Mouse (Mus musculus): ENCODE data around the gene Tmem88.

Tmem88 gene

GRCm38 (mm10) chr11:69377766-69378165 is 20.3 kb downstream of the Tmem88 start:
- DNase-seq, result peak; percentile 90

DNA sequence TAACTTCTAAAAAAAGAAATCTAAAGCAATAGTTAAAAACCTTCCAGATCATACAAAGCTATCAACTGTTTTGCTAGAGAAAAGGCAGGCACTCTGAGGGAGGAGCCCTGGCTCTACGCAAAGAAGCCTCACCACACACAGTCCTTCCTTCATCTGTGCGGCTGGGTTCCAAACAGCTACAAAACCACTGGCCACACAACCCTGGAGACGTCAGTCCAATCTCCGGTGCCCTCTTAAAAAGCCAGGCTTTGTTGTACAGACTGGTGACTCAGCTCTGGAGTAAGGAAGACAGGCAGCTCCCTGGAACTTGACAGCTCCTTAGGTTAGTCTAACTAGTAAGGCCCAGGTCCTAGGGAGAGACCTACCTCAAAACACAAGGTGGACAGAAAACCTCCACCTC is 22.4 kb downstream of the Tmem88 start:
- no peak for DNase-seq

DNA sequence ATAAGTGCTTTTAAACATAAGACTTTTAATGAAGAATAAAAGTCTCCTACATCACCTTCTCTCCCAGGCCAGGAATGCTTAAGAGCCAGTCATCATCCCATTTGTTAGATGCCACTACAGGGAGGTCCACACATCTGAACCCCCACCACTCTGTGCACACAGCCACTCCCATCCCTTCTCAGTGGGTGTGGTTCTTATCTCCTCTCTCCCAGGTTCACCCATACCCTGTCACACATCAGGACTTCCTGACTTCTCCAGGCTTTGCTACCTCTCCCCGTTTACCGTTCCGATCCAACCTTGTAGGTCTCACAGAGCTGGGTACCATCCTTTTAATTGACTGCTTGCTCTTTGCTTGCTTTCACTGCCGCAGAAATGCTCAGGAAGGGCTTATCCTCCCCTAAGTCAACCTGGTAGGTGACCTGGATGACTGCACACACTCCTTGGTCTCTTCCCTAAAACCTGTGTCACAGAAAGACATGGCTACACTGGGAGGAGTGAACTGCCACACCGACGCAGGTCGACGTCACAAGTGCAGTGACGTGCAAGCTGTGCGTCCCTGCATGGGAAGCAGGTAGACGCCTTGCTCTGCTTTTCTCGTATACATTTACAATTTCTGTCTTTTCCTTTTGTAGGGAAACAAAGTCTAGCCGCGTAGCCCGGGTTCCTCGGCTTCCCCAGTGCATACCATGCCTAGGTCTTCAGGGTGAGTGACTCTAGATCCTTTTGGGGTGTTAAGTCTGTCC is 24.6 kb downstream of the Tmem88 start:
- no peak for DNase-seq

DNA sequence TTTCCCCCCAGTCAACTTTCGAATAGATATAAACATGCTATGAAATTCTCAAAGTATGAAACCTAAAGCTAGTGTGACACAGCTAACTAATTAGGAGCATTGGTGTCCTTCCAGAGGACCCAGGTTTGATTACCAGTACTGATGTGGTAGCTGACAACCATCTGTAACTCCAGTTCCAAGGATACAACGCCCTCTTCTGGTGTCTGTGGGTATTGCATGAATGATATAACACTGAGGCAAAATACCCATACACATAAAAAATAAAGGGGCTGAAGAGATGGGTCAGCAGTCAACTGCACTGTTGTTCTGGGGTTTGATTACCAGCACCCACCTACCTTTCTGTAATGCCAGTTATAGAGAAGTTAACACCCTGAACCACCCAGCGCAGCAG is 25.3 kb downstream of the Tmem88 start:
- no peak for DNase-seq

DNA sequence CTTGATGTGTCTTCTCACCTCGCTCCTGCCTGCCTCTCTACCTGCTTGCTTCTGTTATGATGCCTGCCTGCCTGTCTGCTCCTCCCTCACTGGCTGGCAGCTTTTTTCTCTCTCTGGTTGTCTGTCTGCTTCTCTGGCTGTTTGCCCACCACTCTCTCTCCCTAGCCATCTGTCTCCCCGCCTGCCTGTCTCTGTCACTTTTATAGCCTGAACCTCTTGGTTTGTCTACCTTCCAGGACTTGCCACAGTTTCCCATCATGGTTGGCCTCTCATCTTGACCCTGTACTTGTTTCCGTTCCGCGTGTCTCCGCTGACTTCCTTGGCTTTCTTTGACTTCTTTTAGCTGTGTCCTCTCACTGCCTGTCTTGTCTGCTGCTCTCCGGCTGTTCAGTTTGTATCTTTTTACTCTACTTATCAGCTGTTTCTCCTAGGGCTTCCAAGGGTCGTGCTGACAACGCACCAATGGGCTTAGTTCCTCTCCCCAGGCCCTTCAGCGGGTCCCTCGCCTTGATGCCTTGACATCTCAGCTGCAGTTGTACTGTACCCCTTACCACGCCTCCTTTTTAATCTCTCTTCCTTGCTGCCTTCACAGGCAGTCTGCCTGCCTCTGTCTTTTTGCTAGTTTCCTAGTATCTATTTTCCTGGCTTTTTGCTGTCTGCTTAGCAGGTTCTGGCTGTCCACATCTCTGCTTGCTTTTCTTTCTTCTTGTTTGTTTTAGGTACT is 25.8 kb downstream of the Tmem88 start:
- DNase-seq, result peak; percentile 51

GRCm38 (mm10) chr11:69371601-69372000 is 26.4 kb downstream of the Tmem88 start:
- no peak for DNase-seq

DNA sequence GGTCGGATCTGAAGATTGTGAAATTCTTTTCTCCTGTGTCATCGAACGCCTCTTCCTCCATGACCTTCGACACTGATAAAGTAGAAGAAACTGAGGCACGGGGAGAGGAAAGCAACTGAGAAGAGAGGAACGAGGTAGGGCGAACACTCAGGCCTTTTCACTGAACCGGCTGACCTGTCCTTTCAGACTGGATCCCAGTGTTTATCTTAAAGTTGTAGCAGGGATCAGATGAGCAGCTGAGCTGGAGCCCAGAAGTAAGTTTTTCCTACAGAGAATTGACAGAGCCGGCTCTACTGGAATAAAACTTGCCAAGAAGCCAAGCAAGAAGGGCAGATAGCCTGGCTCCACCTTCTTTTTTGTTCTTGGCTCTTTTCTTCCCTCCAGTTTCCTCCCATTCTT is 27.2 kb downstream of the Tmem88 start:
- DNase-seq, result no peak

DNA sequence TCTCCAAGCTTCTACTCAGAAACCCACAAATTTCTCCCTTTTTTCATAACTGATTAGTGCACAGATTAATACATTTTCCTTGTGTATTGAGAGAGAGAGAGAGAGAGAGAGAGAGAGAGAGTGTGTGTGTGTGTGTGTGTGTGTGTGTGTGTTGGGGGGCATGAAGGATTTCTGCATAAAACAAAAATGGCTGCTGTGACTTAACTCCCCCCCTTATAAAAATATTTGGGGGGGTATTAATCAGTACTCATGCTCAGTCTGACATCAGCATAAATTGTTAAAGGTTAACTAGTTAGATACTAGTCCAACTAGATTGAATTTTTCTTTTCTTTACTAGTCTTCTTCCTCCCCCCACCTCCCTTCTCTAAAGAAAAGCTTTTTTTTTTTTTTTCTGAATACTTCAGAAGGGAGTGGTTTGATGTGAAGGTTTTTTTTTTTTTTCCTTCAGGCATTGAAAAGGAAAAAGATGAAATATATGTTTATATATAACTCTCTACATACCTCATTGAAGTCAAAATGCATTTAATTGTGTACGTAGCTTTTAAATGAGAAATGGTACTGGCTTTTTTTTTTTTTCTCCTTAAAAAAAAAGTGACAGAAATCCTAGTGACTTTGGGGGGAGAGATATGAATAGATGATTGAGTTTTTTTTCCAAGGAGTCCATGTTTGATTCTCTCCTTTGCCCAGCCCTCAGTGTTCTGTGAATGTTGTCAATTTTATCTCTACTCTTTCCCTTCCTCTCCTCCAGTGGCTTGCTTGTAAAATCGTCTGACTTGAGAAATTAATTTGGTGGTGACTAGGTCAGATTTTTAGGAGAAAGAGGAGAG is 27.8 kb downstream of the Tmem88 start:
- no peak for DNase-seq

DNA sequence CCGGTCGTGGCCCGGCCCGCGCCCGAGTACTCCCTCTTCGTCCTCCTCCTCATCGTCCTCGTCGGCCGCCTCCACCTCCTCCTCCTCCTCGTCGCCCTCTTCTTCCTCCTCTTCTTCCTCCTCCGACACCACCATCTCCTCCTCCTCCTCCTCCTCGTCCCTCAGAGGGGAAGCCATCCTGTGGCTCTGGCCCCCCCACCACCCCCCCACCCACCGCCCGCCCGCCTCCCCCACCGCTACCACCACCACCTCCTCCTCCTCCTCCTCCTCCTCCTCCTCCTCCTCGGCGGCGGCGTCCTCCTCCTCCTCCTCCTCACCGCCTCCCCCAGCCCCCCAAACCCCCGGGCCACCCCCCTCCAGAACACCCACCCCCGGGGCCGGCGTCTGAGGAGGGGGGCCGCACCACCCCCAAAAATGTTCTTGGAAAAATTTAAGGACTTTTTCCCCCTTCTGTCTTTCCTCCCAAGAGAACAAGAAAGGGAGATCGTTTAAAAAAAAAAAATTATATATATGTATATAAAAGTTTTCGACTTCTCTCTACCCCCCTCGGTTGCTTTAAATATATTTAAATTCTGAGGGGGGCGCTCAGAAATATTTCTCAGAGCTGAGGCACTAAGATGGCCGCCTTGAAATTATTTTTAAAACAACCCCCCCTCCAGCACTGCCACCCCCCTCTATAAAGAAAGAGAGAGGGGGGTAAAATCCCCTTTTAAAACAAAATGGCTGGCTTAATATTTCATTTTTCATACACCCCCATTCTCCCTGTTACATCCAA is 28.6 kb downstream of the Tmem88 start, which contains the start of gene Chd3:
Gene Chd3 (minus strand): TSS at position 192 of the 775 bp plus-strand sequence.
- no peak for DNase-seq

DNA sequence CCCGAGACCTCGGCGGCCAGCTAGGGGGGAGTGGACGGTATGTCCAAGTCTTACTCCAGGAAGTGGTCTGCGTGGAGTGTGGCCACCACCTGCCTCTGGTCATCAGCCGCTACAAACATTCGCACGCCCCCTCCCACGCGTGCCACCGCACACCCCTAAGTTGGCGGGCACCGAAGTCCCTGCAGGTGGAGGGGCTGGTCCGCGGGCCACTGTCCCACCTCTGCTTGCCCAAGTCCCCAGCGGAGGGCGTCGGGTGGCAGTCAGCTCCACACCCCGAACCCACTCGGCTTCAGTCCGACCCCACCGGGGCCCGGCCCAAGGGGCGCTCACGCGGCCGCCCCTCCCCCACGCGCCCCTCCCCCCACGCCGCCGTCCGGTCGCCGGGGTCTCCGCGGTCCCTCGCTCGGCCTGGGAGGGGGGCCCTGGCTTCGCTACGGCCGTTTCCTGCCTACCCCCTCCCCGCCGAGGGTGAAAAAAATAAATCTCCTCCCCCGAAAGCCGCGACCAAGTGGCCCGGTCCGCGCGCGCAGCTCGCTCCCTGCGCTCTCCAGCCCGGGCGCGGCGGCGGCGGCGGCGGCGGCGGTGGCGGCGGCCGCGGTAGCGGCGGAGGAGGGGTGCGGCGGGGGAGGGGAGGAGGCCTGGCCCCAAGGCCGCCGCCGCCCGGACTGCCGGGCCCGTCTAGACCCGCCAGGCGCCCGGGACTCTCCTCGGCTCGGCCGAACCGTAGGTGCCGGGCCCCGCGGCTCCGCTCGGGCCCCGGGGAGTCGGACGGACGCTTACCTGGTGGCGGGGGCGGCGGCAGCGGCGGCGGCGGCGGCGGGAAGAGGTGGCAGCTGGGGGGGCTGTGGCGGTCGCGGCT is 29.4 kb downstream of the Tmem88 start:
- DNase-seq, result peak; percentile 38

GRCm38 (mm10) chr11:69367616-69368355 is 30.2 kb downstream of the Tmem88 start:
- peak; percentile 63 for DNase-seq

DNA sequence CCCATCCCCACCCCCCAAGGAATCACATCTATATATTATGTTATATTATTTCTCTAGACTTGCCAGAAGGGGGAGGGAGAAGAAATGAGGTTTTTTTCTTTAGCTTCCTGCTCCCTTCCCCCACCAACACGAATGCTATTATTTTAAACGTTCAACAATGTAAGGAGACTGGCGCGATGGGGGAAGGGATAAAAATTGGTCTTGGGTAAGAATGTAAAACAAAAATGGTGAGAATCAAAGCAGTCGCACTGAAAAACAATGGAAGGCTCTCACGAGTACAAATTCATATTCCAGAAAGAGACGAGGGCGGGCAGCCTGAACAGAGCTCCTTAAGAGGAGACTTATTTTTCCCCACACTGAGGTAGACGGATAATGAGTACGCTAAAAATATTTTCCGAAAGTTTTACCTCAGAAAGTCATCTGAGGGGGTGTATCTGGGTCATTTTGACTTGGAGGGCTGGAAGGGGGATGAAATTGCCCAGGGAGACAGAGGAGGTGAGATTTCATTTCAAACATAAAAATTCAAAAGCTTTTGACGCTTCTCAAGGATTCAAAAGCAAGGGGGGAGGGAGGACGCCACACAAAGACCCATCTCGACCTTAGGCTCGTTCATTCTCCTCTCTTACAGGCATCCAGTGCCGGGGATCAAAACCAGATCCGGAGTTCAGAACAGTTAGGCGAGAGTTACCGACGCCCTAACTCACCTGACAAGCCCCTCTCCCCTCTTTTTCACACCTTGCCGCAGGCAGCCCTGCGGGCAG is 31.0 kb downstream of the Tmem88 start:
- peak; percentile 64 for DNase-seq

DNA sequence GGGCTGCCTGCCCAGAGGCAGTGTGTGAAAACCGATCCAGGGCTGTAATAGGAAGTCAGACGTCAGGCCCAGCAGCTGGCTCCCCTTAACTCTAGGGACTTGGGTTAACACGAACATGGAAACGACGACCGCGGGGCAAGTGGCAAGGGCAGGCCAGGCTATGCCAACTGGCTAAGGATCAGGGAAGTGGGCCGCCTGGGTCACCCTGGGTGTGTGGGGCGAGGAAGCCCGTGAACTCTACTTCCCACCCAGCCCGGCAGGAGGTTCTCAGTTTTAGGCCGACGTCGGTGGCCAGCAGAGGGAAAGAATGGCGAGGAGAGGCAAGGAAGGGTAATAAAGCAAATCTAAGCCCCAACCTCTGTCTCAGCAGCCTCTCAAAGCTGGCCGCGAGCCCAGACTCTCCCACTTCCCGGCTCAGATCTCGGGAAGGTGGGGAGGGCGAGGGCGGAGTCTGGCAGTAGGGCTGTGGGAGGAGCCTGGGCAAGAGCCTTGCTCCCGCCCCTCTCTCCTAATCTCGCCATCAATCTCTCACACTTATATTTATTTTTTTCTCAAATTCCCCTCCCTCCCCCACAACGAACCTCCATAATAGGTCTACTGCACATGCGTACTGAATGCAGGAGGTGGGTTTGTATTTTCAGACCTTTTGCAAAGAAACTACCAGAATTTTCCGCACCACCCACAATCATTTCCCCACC is 31.7 kb downstream of the Tmem88 start:
- peak; percentile 98 for DNase-seq

GRCm38 (mm10) chr11:69365722-69366121 is 32.3 kb downstream of the Tmem88 start:
- DNase-seq, result no peak

DNA sequence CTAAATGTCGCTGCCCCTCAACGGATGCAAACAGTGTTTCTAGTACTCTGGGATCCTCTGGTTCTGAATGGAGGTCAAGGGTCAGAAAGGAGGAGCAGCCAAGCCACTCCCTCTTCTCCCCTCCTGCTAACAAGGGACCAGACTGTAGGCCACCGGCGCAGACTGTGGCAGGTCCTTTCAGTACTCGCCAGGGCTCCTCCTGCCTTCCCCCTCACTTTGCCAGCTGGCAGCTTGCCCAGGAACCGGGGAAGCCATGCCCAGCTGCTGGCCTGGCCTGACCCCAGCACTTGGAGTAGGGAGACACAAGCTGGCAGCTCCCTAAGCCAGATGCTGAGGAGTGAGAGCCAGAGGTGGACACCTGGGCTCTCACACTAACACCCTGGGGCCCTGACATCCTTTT is 33.1 kb downstream of the Tmem88 start:
- DNase-seq, result peak; percentile 99

- DNase-seq, result peak; percentile 90
Measured at GRCm38 (mm10) chr11:69364376-69364775, 33.7 kb downstream of the Tmem88 start.

GRCm38 (mm10) chr11:69362479-69362878 is 35.6 kb downstream of the Tmem88 start:
- DNase-seq, result peak; percentile 54

DNA sequence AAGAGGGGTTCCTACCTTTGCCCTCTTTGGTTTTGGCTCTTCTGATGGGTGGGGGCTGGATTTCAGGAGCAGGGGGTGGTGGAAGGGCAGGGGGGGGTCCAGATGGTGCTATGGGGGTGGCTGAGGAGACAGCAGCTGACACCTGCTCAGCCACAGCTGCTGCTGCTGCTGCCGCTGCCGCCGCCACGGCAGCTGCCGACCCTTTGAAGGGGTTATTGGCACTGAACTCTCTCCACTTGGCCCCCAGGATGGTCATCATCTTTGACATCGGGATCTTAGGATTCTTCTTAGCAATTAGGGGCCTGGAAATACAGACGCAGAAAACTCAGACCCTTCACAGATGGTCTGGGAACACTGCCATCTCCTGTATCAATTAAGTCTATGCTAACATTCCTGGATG is 36.0 kb downstream of the Tmem88 start:
- no peak for DNase-seq

GRCm38 (mm10) chr11:69357690-69358089 is 40.3 kb downstream of the Tmem88 start:
- DNase-seq, result no peak

DNA sequence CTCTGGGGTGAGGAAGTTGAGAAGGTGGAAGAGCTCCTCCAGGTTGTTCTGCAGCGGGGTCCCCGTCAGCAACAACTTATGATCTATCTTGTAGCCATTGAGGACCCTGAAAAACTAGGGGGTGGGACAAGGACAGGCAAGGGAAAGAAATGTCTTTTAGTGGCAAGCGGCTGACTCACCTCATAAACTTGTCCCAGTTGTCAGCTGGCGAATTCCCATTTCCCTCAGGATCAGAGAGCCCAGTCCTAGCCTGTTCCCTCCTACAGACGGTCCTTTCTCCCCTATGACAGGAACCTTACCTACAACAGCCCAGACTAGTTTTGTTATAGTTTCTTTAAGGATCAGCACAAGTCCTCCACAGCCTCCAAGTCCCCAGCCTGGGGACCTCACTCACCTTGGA is 41.5 kb downstream of the Tmem88 start:
- DNase-seq, result no peak
